Mouse (Mus musculus): ENCODE results near the gene Abcc8.
A peak's percentile ranks its signal among the peaks of the same experiment; 100 is the strongest.

Gene Abcc8

DNA sequence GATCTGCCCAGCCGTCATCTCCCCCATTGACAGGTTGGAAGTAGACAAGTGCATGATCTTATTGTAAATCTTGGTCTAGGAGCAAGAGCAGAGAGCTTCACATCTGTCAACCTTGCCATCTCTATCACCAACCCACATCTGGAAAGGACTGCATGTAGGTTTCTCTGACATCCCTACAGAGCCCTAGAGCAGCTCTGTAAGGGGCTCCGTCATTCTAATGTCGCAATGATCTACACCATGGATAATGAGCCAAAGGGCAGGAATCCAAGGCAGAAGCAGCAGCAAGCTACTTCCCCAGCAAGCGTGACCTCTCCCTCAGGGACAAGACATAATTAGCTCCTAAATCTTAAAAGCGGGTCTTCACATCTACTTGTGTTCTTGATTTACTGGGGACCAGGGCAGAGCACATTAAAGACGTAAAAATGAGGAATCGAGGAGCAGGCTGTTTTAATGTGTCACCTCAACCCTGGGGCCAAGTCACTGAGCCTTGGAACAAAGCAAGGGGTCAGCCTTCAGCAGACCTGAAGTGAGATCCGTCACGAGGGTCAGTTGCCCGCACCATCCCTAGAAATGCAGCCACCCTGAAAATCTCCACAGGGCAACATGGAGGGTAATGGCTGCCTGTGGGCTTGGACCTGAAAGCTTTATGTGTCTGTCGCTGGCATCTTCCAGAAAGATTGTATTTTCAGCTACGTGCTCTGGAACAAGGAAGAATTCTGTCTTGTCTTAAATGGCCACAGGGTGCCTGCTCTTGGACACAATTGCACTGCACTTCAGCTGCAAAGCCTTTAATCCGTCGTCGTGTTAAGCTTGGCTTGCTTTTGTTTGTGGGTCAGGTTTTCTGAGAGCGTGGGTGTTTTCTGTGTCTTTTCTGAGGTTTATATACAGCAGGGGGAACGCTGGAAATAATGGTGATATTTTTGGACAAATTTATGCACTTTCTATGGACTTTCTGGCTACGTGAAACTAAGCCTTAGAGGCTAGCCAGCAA is 25.0 kb downstream of the Abcc8 start:
- DNase-seq = no peak

DNA sequence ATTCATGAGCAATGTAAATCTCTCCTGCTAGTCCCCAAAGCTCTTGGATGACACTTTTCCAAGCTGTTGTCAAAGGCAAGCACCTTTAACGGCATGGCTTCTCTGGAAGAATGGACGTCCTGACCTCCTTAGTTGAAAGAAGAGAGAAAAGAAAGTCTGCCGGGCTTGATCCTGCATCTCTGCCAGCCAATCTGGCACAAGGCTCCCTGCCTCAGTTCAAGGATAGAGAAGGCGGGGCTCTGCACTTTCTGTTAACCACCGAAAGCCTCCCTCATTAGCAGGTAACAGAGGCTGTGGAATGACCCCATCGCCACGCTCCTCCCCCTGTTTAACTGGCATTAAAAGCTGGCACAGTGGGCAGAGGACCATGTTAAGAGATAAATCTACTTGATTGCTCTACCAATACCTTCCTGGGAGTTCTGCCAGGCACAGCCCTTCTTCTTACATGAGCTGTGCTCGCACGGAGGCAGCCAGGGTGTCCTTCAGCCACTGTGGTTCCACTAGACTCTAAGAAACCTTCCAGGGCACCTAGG is 26.9 kb downstream of the Abcc8 start:
- no peak for DNase-seq

DNA sequence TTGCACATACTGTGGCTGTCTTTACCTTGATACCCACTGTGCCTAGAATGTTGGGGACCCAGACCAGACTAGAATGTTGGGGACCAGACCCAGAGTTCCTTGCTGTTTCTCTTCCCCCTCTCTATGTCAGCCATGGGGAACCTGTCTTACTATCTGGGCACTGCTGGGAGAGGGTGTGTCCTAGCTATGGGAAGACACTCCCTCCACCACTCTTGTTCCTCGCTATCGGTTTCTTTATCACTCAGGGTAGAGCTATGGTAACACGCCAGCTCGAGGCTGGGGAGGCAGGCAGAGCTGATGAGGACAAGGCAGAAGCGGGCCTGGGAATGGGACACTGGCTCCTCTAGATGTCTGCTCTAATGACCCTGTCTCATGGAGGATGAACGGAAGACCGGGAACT is 32.4 kb downstream of the Abcc8 start:
- no peak for DNase-seq

DNA sequence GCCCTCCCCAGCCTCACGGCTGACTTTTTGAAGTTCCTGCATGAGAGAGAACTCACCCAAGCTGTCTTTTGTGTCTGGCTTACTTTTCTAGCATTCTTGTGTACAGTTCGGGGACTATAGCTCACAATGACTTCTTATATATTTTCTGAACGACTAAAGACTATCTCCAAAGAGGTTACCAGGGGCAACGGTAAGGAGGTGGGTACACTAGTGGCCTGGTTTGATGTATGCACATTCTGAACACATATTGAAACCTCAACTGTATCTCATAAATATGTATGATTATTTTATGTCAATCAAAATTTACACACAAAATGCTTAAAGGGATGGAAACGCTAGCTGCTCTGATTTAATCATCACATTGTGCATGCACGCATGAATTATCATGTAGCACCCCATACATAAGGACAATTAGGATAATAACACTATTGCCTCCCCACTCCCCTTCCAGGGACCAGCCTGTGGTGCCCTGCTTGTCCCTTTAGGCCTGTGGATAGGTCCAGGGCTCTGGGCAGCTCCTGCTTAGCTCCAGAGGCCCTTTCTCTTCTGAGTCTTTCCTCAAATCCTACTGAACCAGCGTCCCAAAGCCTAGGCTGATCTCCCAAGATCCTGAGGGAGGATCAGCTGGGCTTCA is 33.0 kb downstream of the Abcc8 start:
- no peak for DNase-seq

DNA sequence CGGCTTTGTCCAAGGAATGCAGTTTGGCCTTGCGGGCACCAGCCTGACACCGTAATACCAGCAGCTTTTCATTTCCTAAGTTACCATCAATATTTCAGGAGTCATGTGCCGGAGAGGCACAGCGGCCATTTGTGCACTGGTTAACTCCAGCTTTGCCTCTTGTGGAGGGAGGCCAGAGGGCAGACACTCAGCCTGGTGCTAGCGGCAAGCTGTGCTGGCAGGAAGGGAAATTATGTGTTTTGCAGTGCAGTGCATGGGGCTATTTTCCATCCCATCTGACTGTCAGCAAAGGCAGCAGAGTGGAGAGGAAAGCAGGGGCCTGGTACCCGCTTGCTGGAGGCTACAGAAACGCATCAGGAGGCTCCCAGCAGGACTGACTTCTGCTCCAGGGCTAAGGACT is 35.8 kb downstream of the Abcc8 start:
- peak; percentile 50 for DNase-seq

DNA sequence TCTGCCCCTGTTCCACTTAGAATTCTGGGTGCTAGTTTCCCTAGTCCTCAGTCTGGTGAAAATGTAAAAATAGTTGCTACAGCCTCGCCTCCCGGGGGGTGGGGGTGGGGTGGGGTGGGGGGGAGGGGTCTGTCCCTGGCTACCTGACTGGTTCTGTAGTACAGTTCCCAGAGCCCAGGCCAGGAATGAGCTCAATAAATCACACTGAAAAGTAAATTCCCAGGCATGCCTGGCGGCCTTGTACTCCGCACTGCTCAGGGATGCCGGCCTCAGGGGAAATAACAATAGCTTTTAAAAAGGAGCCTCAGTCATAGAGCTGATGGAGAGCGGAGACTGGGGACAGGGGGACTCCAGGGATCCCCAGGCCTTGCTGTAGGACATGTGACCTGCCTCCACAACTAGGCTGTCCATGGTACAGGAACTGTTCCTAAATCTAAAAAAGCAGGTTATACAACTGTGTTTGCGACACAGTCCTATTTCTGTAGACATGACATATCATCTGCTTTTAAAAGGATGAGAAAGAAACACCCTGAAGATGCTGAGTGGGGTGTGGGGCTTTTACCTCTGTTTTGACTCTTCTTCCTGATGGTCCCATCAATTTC is 41.4 kb downstream of the Abcc8 start:
- no peak for DNase-seq

DNA sequence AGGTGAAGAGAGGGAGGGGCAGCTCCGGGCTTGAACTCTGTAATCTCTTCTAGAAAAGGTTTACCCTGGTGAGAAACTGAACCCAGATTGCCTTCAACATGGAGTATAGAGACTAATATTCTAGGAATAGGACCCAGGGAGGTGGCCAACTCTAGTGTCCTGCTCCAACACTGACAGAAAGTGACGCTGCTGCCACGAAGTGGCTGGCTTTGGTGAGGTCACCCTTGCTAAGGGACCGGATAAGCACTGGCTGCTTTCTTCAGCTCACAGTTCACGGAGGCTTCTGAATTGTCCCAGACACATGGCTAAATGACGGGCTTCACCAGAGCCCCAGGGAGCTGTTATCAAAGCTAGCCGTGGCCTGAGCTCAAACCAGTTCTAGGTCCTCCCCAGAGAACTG is 46.0 kb downstream of the Abcc8 start:
- peak; percentile 16 for DNase-seq

DNA sequence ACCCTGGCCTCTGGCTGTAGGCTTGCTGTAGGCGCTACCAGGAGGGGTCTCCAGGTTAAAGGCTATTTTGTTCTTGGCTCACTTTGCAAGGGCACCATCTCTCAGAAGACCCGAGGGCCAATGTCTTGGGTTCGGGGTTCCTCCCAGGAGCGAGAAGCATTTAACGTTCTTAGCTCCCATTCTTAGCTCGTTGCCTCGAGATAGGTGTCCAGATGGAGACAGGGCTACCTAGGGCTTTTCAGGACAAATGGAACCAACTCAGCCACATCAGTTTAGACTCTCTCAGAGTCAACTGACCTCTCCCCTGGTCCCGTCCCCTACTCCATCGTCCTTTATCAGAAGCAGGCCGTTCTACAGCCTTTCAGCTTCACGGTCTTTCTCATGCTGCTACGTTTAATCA is 47.6 kb downstream of the Abcc8 start:
- DNase-seq = no peak

DNA sequence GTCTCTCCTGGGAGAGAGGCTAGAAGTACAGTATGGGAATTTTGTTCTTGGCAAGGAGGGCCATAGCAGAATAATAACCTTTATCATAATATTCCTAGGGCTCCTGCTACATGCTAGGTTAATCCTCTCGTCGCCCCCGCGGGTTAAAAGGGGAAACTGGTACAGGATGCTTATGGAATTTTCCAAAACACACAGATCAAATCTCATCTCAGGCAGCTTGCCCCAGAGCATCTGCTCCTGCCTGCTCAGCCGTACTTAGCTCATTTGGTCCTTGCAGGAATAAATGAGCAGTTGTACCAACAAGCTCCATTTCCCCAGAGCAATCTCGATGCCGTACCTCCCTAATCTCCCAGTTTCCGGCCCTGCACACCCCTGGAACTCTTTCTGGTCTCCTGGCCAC is 48.0 kb downstream of the Abcc8 start:
- peak; percentile 79 for DNase-seq

DNA sequence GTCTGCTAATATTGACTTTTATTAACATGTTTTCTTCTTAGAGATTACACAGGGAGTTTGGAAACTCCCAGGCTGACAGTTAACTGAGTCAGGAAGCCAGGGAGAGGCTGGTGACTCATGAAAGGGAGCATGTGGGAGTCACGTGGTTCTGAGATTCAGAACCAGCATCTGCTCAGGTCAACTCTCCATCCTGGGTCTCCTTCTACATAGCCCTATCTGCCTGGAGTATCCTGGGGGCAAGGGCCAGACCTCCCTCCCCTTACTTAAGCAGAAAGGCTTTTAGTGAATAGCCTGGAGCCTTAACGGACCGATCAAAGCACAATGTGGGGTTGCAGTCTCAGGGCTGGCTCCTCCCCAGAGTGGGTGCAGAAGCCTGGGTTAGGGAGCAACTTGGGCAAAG is 48.6 kb downstream of the Abcc8 start:
- peak; percentile 56 for DNase-seq

DNA sequence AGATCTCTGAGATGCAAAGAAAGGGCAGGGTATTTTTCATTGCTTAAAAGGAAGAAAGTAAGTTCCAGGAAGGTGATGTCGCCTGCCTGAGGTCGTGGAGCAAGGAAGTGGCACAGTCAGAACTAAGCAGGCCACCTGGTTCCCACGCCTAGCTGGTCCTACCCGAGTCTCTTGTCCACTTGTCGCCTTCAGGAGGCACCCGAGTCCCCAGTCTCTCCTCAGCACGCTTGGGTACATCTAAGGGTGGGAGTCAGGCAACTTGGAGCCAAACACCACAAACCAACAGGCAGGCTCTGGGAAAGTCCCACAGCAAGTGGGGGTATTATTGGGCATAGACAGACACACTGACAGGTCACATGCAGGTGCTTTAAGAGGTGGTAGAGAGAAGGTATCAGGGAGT is 49.1 kb downstream of the Abcc8 start:
- peak; percentile 35 for DNase-seq

DNA sequence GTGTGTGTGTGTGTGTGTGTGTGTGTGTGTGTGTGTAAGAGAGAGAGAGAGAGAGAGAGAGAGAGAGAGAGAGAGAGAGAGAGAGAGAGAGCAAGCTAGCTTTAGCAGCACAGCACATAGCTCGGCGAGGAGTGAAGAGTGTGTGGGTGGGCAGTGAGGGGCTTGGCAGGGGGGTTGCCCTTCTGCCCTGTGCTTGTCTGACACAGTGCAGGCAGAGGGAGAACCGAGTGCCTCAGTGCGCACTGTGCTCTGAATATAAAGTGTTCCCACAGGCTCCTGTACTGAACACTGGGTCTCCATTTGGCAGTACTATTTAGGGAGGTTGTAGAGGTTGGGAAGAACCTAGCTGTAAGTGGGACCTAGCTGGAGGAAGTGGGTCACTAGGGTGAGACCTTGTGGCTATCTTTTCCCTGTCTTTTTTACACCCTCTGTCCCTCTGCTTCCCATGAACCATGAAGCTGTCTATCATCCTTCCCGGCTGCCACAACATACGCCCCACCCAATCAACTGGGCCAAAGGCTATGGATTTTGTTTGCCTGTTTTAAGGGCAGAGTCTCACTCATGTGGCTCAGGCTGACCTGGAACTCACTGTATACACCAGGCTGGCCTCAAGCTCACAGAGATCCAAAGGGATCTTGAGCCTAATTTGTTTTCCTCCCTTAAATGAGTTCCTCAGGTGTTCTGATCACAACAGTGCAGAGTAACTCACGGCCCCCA is 50.2 kb downstream of the Abcc8 start:
- DNase-seq = peak; percentile 12

DNA sequence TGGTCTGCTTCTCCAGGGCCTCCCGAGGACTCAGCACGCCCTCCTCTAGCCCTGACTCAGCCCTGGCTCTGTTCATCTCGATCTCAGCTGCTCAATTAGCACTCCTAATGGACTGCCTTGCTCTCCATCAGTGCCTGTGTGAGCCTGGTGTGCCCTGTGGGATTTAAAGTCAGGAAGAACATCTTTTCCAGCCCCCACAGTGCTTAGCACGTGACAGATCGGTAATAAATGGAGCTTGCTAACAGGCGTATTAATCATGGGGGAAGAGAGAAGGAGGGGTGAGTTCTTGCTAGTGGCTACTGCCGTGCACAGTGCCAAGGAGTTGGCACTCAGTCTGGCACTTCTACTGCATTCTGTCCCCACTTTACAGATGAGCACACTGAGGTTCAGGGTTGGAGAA is 51.6 kb downstream of the Abcc8 start:
- peak; percentile 17 for DNase-seq

DNA sequence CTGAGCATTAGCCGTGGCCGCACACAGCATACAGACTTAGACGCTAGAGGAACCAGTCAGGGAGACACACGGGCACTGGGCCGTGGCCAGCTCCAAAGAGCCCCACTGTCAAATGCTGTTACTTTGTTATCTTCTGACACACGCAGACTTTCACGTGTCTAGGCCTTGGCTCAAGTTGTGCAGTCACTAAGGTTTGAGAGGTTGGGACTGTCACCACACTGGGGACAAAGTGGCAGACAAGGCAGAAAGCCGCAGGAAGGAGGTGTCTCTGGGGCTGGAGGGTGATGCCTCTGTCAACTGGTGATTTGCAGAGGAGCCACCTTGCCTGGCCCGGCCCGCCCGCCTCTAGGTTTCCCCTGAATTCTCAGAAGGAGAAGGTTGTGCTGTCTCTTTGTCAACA is 54.5 kb downstream of the Abcc8 start:
- no peak for DNase-seq

DNA sequence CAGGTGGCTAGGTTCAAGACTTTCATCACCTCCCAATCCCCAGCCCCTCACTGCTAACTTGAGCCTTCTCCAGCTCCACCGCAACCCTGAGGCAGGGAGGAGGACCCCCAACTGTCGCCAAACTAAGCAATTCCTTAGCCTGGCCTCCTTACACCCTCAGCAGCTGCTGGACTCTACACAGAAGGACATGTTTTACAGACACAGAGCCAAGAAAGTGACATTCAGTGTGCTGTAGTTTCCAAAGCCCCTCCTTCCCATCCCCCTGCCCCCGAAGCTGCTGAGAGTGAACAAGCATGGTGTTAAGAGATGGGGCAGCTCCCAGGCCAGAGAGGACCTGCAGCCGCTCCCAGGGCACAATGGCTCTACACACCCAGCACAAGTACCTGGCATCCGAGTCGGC is 55.4 kb downstream of the Abcc8 start:
- DNase-seq = peak; percentile 12

DNA sequence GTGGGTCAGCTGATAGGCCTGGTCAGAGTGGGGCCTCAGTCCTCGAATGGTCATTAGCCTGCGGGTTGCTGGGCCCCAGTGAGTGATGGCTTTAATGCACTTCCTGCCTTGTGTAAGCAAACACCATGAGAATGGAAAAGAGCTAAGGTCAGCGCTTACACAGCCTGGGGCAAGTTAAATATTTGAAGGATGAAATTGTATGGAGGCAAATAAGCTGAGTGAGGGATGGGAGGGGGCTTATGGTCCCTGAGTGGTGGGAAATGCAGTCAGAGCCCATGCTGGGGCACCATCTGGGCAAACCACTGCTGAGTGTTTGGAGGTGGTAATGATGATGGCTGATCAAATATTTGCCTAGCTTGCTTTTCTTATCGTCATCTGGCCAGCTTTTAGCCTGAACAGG is 56.9 kb downstream of the Abcc8 start:
- DNase-seq = peak; percentile 6

DNA sequence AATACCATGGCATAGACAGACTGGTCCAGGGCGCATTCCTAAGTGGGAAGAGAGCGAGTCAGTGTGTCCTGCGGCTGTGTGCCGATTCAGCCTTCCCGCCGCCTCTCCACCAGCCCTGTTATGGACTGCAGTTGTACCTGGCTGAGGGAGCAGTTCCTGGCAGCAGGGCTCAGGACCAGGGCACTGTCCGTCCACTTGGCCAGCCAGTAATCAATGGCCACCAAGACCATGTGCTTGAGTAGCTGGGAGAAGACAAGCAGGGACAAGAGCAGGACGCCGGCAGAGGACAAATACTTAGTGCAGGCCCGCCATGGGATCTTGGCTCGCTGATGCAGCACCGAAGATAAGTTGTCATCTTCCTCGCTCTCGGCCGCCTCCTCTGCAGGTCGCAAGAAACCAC is 62.8 kb downstream of the Abcc8 start:
- peak; percentile 7 for DNase-seq

DNA sequence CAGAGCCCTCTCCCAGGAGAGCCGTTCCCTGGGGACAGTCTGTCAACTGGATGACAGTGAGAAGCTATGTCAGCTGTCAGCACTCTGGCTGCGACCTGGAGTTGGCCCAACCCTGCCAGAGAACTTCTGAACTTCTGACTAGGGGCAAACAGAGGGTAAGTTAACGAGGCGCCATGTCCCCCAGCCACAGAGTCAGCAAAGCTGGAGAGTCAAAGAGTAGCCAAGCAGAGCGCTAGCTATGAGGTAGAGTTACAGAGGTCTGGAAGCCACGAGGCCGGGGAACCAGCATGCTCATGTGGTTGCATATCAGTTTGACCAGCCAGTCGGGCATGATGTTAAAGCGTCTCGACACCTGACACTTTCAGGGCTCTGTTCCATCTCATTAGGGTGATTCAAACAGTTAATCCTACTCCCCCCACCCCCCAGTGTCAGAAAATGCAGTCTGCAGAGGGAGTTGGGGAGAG is 63.7 kb downstream of the Abcc8 start:
- peak; percentile 13 for DNase-seq

DNA sequence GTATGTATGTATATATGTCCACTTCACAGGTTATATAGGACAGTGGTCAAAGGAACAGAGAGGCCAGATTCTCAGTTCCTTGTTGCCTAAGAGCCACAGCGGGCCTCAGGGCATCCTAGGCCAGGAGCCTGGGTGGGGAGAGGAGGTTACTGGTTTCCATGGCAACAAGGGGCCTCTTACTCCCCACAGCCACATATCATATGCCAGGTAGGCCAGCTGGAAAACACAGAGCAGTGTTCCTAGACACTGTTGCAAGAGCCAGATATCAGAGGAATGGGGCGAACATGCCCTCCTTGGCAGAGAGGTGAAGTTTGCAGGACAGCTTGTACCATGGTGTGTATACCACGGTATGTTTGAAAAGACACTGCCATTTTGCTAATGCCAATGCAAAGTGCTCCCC is 66.4 kb downstream of the Abcc8 start:
- DNase-seq = peak; percentile 75

DNA sequence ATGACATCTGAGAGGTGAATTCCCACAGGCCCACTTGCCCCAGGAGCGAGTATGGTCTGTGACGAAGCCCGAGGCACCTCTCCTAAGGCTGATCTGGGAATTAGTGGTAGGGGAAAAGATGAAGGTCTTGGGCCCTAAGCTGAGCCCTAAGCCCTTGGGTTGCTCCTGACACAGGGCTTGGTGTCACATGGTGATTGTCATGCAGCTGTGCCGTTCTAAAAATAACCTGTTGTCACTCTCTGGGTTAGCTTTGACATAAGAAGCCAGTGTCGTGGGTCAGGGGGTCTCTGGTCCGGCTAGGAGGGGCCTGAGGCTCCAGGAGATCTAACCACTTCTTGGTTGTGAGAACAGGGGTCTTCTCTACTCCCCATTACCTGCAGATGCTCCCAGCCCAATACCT is 67.9 kb downstream of the Abcc8 start:
- no peak for DNase-seq

DNA sequence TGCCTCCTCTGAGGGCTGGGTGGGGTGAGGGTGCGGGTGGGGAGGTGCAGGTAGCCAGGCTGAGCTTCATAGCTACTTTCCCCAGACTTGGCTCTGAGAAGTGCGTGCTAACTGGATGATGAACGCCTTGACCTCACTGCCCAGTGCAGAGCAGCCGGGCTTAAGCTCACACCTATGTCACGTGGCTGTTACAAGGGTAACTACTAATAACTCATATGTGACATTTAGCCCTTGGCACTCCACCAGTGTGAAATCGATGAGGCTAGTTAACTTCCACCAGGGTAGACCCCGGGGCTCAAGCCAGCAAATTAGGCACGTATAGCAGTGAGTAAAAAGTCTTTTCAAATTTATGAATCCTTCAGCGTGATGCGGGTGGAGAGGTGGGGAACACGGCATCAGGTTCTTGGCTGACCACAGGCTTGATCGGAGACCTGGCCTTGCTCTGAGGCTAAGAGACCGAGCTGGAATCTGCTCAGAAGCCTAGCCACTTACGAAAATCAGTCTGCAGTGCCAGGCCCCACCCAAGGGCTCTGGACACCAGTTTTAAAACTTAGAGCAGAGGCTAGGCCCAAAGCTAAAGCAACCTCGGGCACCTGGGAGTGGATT is 68.5 kb downstream of the Abcc8 start:
- peak; percentile 18 for DNase-seq

DNA sequence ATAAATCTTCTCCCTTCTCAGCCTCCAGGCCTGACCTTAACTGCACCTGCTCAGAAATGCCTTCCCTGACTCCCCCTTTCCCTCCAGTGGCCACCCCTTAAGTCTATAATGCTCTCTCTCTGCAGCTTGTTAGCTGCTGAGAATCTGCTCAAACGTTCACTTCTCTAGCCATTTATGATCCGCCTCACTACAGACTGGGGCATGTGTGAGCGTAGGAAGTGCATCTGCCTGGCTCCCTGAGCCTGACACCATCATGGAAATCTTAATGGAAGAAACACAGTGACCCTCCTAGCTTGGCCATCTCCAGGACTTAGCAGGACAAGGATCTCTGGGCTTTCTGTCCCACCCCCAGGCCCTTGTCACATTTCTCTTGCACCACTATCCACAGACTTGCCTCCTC is 69.8 kb downstream of the Abcc8 start:
- DNase-seq = no peak
